Mouse (Mus musculus): ENCODE data around the gene Lamb1. TPM values are rescaled to one million over a fixed set of nuclear protein-coding genes. Genes with fewer than 3 reads are reported as not detected.

The Lamb1 gene
- polyA plus RNA-seq, 1 experiment from 2014 or later = 60.4 TPM

DNA sequence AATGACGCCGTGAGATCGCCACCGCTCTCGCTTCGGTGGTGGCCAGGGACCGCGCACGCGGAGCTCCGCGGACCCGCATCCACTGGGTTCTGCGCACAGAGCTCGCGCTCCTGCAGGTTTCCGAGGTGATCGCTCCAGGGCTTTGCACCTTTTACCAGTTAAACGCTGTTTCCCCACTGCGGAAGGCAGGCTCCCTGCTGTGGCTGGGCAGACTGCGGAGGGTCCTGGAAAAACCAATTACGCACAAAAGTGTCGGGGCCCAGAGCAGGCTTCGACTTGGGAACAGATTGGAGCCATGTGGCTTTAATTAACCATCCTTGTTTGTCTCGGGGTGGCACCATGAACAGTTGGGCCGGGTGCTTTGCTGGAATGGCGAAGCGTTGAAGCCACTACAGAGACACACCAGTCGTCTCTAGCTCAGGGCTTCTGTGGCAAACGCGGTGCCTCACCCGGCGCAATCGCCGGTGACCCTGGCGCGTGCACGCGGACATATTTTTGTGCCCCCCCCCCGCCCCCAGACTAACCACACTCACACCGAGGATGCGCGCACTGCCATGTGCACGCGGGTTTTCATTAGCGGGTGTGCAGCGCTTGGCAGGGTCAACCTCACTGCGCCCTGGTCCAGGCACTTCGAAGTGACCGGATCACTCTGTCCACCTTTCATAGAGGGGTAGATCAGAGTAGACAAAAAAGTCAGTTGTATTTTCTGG lies 843 bp downstream of the Lamb1 start:
- peak overlapping the region; percentile 85 for H3K4me2 ChIP-seq (ENCODE audit: low read depth, low read length)
- H3K36me3 ChIP-seq (ENCODE audit: control insufficient read depth, insufficient read depth, low read length) = no peaks in the 10 kb centered on the region
- peak; percentile 43; the same call in 1 of the 2 replicates for ATAC-seq
- peak overlapping the region; percentile 83 for H3K9ac ChIP-seq (ENCODE audit: low read depth, low read length)
- H3K4me1 ChIP-seq (ENCODE audit: control insufficient read depth, insufficient read depth, low read length) = peaks cover 11% of the 10 kb centered on the region
- WGBS = 1% methylated on average over 50 of the region's 50 CpGs
- H3K27me3 ChIP-seq (replicated peaks; ENCODE audit: control insufficient read depth, insufficient read depth, low read length) = no peaks in the 10 kb centered on the region
- no peaks in the 10 kb centered on the region for H3K9me3 ChIP-seq (ENCODE audit: control insufficient read depth, low read length)
- H3K27ac ChIP-seq (ENCODE audit: low read length) = peak overlapping the region; percentile 86
- peak overlapping the region; percentile 78 for H3K4me3 ChIP-seq (ENCODE audit: low read length)

DNA sequence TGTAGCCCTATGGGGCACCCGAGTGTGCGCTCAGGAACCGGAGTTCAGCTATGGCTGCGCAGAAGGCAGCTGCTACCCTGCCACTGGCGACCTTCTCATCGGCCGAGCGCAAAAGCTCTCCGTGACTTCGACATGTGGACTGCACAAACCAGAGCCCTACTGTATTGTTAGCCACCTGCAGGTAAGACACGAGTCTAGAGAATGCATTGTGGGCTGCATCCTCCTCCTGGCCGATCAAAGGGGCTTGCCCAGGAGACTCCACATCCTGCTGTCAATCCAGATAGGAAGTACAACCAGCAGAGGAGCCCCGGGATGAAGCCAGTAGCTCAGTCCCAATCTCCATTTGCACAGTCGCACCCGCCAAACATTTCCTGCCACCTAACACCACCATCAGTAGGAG lies 1.7 kb downstream of the Lamb1 start:
- peaks cover 14% of the 10 kb centered on the region for H3K4me1 ChIP-seq (ENCODE audit: control insufficient read depth, insufficient read depth, low read length)
- H3K4me3 ChIP-seq (ENCODE audit: low read length) = peak overlapping the region; percentile 78
- no peak for ATAC-seq
- no peaks in the 10 kb centered on the region for H3K36me3 ChIP-seq (ENCODE audit: control insufficient read depth, insufficient read depth, low read length)
- H3K9me3 ChIP-seq (ENCODE audit: control insufficient read depth, low read length) = no peaks in the 10 kb centered on the region
- WGBS = 12% methylated on average over 15 of the region's 15 CpGs
- peak overlapping the region; percentile 83 for H3K9ac ChIP-seq (ENCODE audit: low read depth, low read length)
- no peaks in the 10 kb centered on the region for H3K27me3 ChIP-seq (replicated peaks; ENCODE audit: control insufficient read depth, insufficient read depth, low read length)
- H3K4me2 ChIP-seq (ENCODE audit: low read depth, low read length) = peak overlapping the region; percentile 85
- peak overlapping the region; percentile 86 for H3K27ac ChIP-seq (ENCODE audit: low read length)

- Histone ChIP-seq H3K4me1 (ENCODE audit: control insufficient read depth, insufficient read depth, low read length) (peaks cover 21% of the 10 kb centered on the region), H3K9me3 (ENCODE audit: control insufficient read depth, low read length) (no peaks in the 10 kb centered on the region), H3K27ac (ENCODE audit: low read length) (no peak overlapping the region), H3K4me2 (ENCODE audit: low read depth, low read length) (peak overlapping the region; percentile 85), H3K9ac (ENCODE audit: low read depth, low read length) (0 out of 2 replicates have a peak overlapping the region, but pooled peaks have one; percentile 0), H3K27me3 (replicated peaks; ENCODE audit: control insufficient read depth, insufficient read depth, low read length) (no peaks in the 10 kb centered on the region), H3K36me3 (ENCODE audit: control insufficient read depth, insufficient read depth, low read length) (no peaks in the 10 kb centered on the region), H3K4me3 (ENCODE audit: low read length) (peak overlapping the region; percentile 78)
- ATAC-seq = no peak
- 27% methylated on average over 4 of the region's 4 CpGs for WGBS
Measured at GRCm38 (mm10) chr12:31267363-31267762, 2.3 kb downstream of the Lamb1 start.

- Histone ChIP-seq H3K4me1 (ENCODE audit: control insufficient read depth, insufficient read depth, low read length) (peaks cover 22% of the 10 kb centered on the region), H3K9ac (ENCODE audit: low read depth, low read length) (peak overlapping the region; percentile 27; the same call in 1 of the 2 replicates)
Measured at GRCm38 (mm10) chr12:31268315-31268714, 3.3 kb downstream of the Lamb1 start.

GRCm38 (mm10) chr12:31269020-31269597 lies 4.1 kb downstream of the Lamb1 start:
- peak overlapping the region; percentile 2; the same call in 1 of the 2 replicates for H3K9ac ChIP-seq (ENCODE audit: low read depth, low read length)
- no peak for ATAC-seq
- peak overlapping the region; percentile 3; the same call in 1 of the 2 replicates for H3K27ac ChIP-seq (ENCODE audit: low read length)
- H3K4me1 ChIP-seq (ENCODE audit: control insufficient read depth, insufficient read depth, low read length) = peaks cover 22% of the 10 kb centered on the region
- H3K36me3 ChIP-seq (ENCODE audit: control insufficient read depth, insufficient read depth, low read length) = peaks cover 12% of the 10 kb centered on the region
- H3K9me3 ChIP-seq (ENCODE audit: control insufficient read depth, low read length) = no peaks in the 10 kb centered on the region
- peak overlapping the region; percentile 40 for H3K4me2 ChIP-seq (ENCODE audit: low read depth, low read length)
- H3K27me3 ChIP-seq (replicated peaks; ENCODE audit: control insufficient read depth, insufficient read depth, low read length) = no peaks in the 10 kb centered on the region
- WGBS = 68% methylated on average over 12 of the region's 12 CpGs
- H3K4me3 ChIP-seq (ENCODE audit: low read length) = peak overlapping the region; percentile 16; the same call in 1 of the 2 replicates

More at GRCm38 (mm10) chr12:31268315-31268714, 3.3 kb downstream of the Lamb1 start:
- H3K4me3 ChIP-seq (ENCODE audit: low read length) = peak overlapping the region; percentile 78
- peak overlapping the region; percentile 85 for H3K4me2 ChIP-seq (ENCODE audit: low read depth, low read length)
- WGBS = 66% methylated on average over 3 of the region's 3 CpGs
- H3K27me3 ChIP-seq (replicated peaks; ENCODE audit: control insufficient read depth, insufficient read depth, low read length) = no peaks in the 10 kb centered on the region
- ATAC-seq = no peak
- H3K9me3 ChIP-seq (ENCODE audit: control insufficient read depth, low read length) = no peaks in the 10 kb centered on the region
- peak overlapping the region; percentile 11; the same call in 1 of the 2 replicates for H3K27ac ChIP-seq (ENCODE audit: low read length)
- H3K36me3 ChIP-seq (ENCODE audit: control insufficient read depth, insufficient read depth, low read length) = 0 out of 2 replicates have a peak, but pooled peaks cover 5% of the 10 kb centered on the region

GRCm38 (mm10) chr12:31270361-31270760 lies 5.3 kb downstream of the Lamb1 start:
- Histone ChIP-seq H3K27ac (ENCODE audit: low read length) (peak overlapping the region; percentile 53), H3K9ac (ENCODE audit: low read depth, low read length) (peak overlapping the region; percentile 39; the same call in 1 of the 2 replicates), H3K4me3 (ENCODE audit: low read length) (peak overlapping the region; percentile 4; the same call in 1 of the 2 replicates), H3K27me3 (replicated peaks; ENCODE audit: control insufficient read depth, insufficient read depth, low read length) (no peaks in the 10 kb centered on the region), H3K36me3 (ENCODE audit: control insufficient read depth, insufficient read depth, low read length) (peaks cover 14% of the 10 kb centered on the region), H3K9me3 (ENCODE audit: control insufficient read depth, low read length) (no peaks in the 10 kb centered on the region), H3K4me2 (ENCODE audit: low read depth, low read length) (peak overlapping the region; percentile 27), H3K4me1 (ENCODE audit: control insufficient read depth, insufficient read depth, low read length) (peaks cover 21% of the 10 kb centered on the region)
- WGBS = 78% methylated on average over 10 of the region's 10 CpGs
- no peak for ATAC-seq

GRCm38 (mm10) chr12:31270776-31271175 lies 5.7 kb downstream of the Lamb1 start:
- Histone ChIP-seq H3K9ac (ENCODE audit: low read depth, low read length) (peak overlapping the region; percentile 39; the same call in 1 of the 2 replicates), H3K36me3 (ENCODE audit: control insufficient read depth, insufficient read depth, low read length) (peaks cover 14% of the 10 kb centered on the region), H3K4me2 (ENCODE audit: low read depth, low read length) (peak overlapping the region; percentile 27), H3K27me3 (replicated peaks; ENCODE audit: control insufficient read depth, insufficient read depth, low read length) (no peaks in the 10 kb centered on the region), H3K4me1 (ENCODE audit: control insufficient read depth, insufficient read depth, low read length) (peaks cover 24% of the 10 kb centered on the region), H3K4me3 (ENCODE audit: low read length) (peak overlapping the region; percentile 11), H3K27ac (ENCODE audit: low read length) (peak overlapping the region; percentile 53), H3K9me3 (ENCODE audit: control insufficient read depth, low read length) (no peaks in the 10 kb centered on the region)
- 45% methylated on average over 5 of the region's 5 CpGs for WGBS
- no peak for ATAC-seq

GRCm38 (mm10) chr12:31271361-31272011 lies 6.5 kb downstream of the Lamb1 start:
- Histone ChIP-seq H3K4me1 (ENCODE audit: control insufficient read depth, insufficient read depth, low read length) (peaks cover 30% of the 10 kb centered on the region), H3K27me3 (replicated peaks; ENCODE audit: control insufficient read depth, insufficient read depth, low read length) (no peaks in the 10 kb centered on the region), H3K4me3 (ENCODE audit: low read length) (peak overlapping the region; percentile 18; the same call in 1 of the 2 replicates), H3K27ac (ENCODE audit: low read length) (peak overlapping the region; percentile 53), H3K36me3 (ENCODE audit: control insufficient read depth, insufficient read depth, low read length) (peaks cover 16% of the 10 kb centered on the region), H3K9me3 (ENCODE audit: control insufficient read depth, low read length) (no peaks in the 10 kb centered on the region), H3K4me2 (ENCODE audit: low read depth, low read length) (peak overlapping the region; percentile 42), H3K9ac (ENCODE audit: low read depth, low read length) (0 out of 2 replicates have a peak overlapping the region, but pooled peaks have one; percentile 7)
- ATAC-seq = peak; percentile 61
- 20% methylated on average over 16 of the region's 16 CpGs for WGBS

Measured in intestine, embryonic 16.5 days (tissue).